Comparison of ENCODE assay signal across 9 mouse cellular contexts in genomic region chr9:48834541-48835411, GRCm38 (mm10). TPM values are rescaled to one million over a fixed set of nuclear protein-coding genes. Genes with fewer than 3 reads are reported as not detected.
A peak's percentile ranks its signal among the peaks of the same experiment; 100 is the strongest.
DNase-seq lines count a peak whose midpoint lies in the region; ATAC-seq and TF ChIP-seq lines count a peak whose summit lies in the region.
"Had no signal": no experiment of that assay in that cellular context is flagged by ENCODE, and none has a peak within 500 bp of the region (broad histone marks: within the 10 kb centered on the region; RNA-seq: fewer than 3 reads in every experiment).

No protein-coding gene starts in this region.

- no peaks in the 10 kb centered on the region for H3K36me3 ChIP-seq in ES-Bruce4 (ENCODE audit: control insufficient read depth, insufficient read depth, low read length, poor library complexity, severe bottlenecking)
- H3K36me3 ChIP-seq in heart, embryonic 15.5 days = peaks cover 6% of the 10 kb centered on the region; the same call in 1 of the 2 replicates
- no peaks in the 10 kb centered on the region for H3K36me3 ChIP-seq in stomach, embryonic 15.5 days

- no peak overlapping the region for H3K27ac ChIP-seq in ES-Bruce4 (ENCODE audit: insufficient read depth, low read length)
- no peak overlapping the region for H3K27ac ChIP-seq in heart, embryonic 15.5 days
- no peak overlapping the region for H3K27ac ChIP-seq in stomach, embryonic 15.5 days

- peak overlapping the region; percentile 95 for H3K4me2 ChIP-seq in heart, embryonic 15.5 days
- peak overlapping the region; percentile 98 for H3K4me2 ChIP-seq in stomach, embryonic 15.5 days

- H3K4me3 ChIP-seq in ES-Bruce4 (ENCODE audit: low read depth, low read length) = peak overlapping the region; percentile 72
- H3K4me3 ChIP-seq in heart, embryonic 15.5 days = peak overlapping the region; percentile 69
- peak overlapping the region; percentile 65 for H3K4me3 ChIP-seq in stomach, embryonic 15.5 days (replicated peaks)
- H3K4me3 ChIP-seq: myocyte had no signal

- 1% methylated on average over 65 of the region's 65 CpGs for WGBS in heart, embryonic 15.5 days
- WGBS in stomach, embryonic 15.5 days = 1% methylated on average over 65 of the region's 65 CpGs

- H3K27me3 ChIP-seq in ES-Bruce4 (ENCODE audit: control insufficient read depth, insufficient read depth, low read length, poor library complexity, severe bottlenecking) = peaks cover 27% of the 10 kb centered on the region
- H3K27me3 ChIP-seq in heart, embryonic 15.5 days = peaks cover 73% of the 10 kb centered on the region
- peaks cover 70% of the 10 kb centered on the region for H3K27me3 ChIP-seq in stomach, embryonic 15.5 days (replicated peaks)

- TF ChIP-seq CTCF in ES-Bruce4 (IDR thresholded peaks at IDR 0.05; ENCODE audit: low read depth, low read length) = no peak

- no peak for ATAC-seq in cerebellum, adult (ENCODE audit: insufficient number of reproducible peaks, low FRiP score, low TSS enrichment)
- no peak for ATAC-seq in heart, embryonic 15.5 days (replicated peaks; ENCODE audit: insufficient number of reproducible peaks, insufficient read depth, low FRiP score, low read depth)
- 0 out of 2 replicates have a peak, but pooled peaks have one; percentile 18 for ATAC-seq in megakaryocyte progenitor cell, adult 5-6 weeks (replicated peaks; ENCODE audit: poor library complexity)
- no peak for ATAC-seq in stomach, embryonic 15.5 days (ENCODE audit: insufficient read depth, low FRiP score, low read depth)

- H3K9ac ChIP-seq in ES-Bruce4 (ENCODE audit: low read depth, poor library complexity, severe bottlenecking) = peak overlapping the region; percentile 28; the same call in 1 of the 2 replicates
- H3K9ac ChIP-seq in heart, embryonic 15.5 days = peak overlapping the region; percentile 81
- no peak overlapping the region for H3K9ac ChIP-seq in stomach, embryonic 15.5 days

- no peak for TF ChIP-seq POLR2A in ES-Bruce4 (IDR thresholded peaks at IDR 0.05; ENCODE audit: insufficient read depth, low read length)

- no peaks in the 10 kb centered on the region; the same call in 1 of the 2 replicates for H3K9me3 ChIP-seq in ES-Bruce4 (replicated peaks; ENCODE audit: control insufficient read depth, insufficient read depth, low read length, poor library complexity, severe bottlenecking)
- no peaks in the 10 kb centered on the region for H3K9me3 ChIP-seq in heart, embryonic 15.5 days (replicated peaks)
- no peaks in the 10 kb centered on the region for H3K9me3 ChIP-seq in stomach, embryonic 15.5 days

- no peak for TF ChIP-seq EP300 in ES-Bruce4 (IDR thresholded peaks at IDR 0.05; ENCODE audit: insufficient read depth, low read depth, low read length)

- peak; percentile 21 for DNase-seq in cerebellum, adult 11-12 months
- peak; percentile 72 for DNase-seq in embryo, embryonic 11 days
- DNase-seq in kidney, postnatal 10 days = peak; percentile 27

- H3K4me1 ChIP-seq in ES-Bruce4 (ENCODE audit: control insufficient read depth, insufficient read depth, low read length) = no peaks in the 10 kb centered on the region
- peaks cover 36% of the 10 kb centered on the region for H3K4me1 ChIP-seq in heart, embryonic 15.5 days (replicated peaks)
- peaks cover 26% of the 10 kb centered on the region for H3K4me1 ChIP-seq in stomach, embryonic 15.5 days

RNA-seq across cellular contexts. Expression of gene Zbtb16, which starts 1.2 kb away (rescaled TPM):
- 0.49 TPM in 1 of 2 replicates, not detected in the other for polyA plus RNA-seq in ES-Bruce4 (2011; ENCODE audit: insufficient read depth, insufficient read length, low read depth, missing spikeins)
- 6.0 and 7.3 TPM in 2 replicates for polyA plus RNA-seq in heart, embryonic 15.5 days (2015; fragmentation: Nextera tagmentation; extraction: Ambion mirVana)
- total RNA-seq in megakaryocyte progenitor cell, adult 5-6 weeks (2015) = 4.7 and 5.8 TPM in 2 replicates
- 4.7 and 5.2 TPM in 2 replicates for total RNA-seq in megakaryocyte progenitor cell, adult 5-6 weeks (2017)
- 3.9 and 4.5 TPM in 2 replicates for polyA plus RNA-seq in stomach, embryonic 15.5 days (2015; fragmentation: Nextera tagmentation; extraction: Ambion mirVana)
- polyA plus RNA-seq: myocyte had no signal

Comparison
In these comparisons a context has a peak if more than half of its experiments do, and no peak if none do; other contexts are left out.
1. DNase-seq: peak in every context shown above with its lines; median percentile 72 in embryo, embryonic 11 days; 27 in kidney, postnatal 10 days; 21 in cerebellum, adult 11-12 months.